Mouse (Mus musculus): Measurements from ENCODE around the gene Zmynd8. TPM values are rescaled to one million over a fixed set of nuclear protein-coding genes. Genes with fewer than 3 reads are reported as not detected.
A peak's percentile ranks its signal among the peaks of the same experiment; 100 is the strongest.

The Zmynd8 gene
- 41.9 and 52.9 TPM in 2 replicates for polyA plus RNA-seq (2014; fragmentation: Nextera tagmentation; extraction: Ambion mirVana)

DNA sequence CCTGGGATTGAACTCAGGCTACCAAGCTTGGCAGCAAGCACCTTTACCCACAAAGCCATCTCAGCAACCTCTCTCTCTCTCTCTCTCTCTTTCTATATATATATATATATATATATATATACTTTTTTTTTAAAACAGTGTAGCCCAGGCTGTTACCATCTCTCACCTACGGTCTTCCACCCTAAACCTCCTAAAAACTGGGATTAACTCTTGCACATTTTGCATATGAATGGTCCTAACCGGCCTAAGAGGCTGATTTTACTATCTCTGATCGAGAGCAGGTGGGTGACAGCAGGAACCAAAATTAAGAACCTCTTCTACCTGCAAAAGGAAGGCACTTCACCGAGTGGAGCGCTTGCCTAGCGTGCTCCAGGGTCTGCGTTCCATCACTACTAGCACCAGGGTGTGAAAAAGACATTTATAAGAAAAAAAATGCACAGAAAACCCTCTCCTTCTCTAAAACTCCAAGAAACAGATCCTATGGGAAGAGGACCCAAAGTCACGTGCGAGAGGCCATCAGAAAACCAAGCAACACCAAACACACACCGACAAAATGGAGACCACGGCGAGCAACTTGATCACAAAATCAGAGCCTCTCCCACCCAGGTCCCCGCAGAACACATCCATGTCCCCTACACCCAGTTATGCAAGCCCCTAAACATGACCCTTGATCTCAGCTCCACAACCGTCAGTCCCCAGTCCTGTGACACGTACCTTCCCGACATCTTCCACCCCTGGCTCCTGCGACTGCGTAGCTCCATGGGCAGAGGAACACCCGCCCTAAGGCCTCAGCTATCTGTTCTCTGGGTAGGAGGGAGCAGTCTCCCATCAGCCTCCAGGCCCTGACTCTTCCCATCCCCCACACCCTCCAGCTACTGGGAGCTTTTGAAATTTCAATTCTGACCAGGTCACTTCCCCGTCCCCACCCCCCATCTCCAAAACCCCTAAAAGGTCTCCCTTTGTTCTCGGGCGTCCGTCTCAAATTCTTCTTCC is at the start of gene Zmynd8:
TSS of gene Zmynd8 (minus strand) at position 815 of the 993 bp plus-strand sequence.
- peak within 1 kb of the TSS; percentile 60; the same call in 1 of the 2 replicates for H3K27ac ChIP-seq (ENCODE audit: low read depth, low read length)
- no peak for ATAC-seq (ENCODE audit: low FRiP score)

GRCm38 (mm10) chr2:165948007-165948406 is 49.2 kb upstream of the Zmynd8 start:
- no peak overlapping the region for H3K4me2 ChIP-seq (replicated peaks; ENCODE audit: low read depth, low read length)
- H3K9me3 ChIP-seq (ENCODE audit: control insufficient read depth, low read length) = no peaks in the 10 kb centered on the region
- no peaks in the 10 kb centered on the region for H3K4me1 ChIP-seq (replicated peaks; ENCODE audit: control insufficient read depth, insufficient read depth, low read length)
- 88% methylated on average over 1 of the region's 1 CpGs for WGBS
- no peak for DNase-seq (ENCODE audit: low spot score)
- no peaks in the 10 kb centered on the region for H3K36me3 ChIP-seq (ENCODE audit: control insufficient read depth, insufficient read depth, low read length)
- no peak overlapping the region for H3K4me3 ChIP-seq (ENCODE audit: low read depth, low read length)
- H3K9ac ChIP-seq (ENCODE audit: low read depth, low read length) = no peak overlapping the region
- no peaks in the 10 kb centered on the region for H3K27me3 ChIP-seq (ENCODE audit: control insufficient read depth, insufficient read depth, low read length)
- no peak for ATAC-seq (ENCODE audit: low FRiP score)
- H3K27ac ChIP-seq (ENCODE audit: low read depth, low read length) = no peak overlapping the region

More for the DNA sequence above, at the start of gene Zmynd8:
- peak within 1 kb of the TSS; percentile 31; the same call in 1 of the 2 replicates for H3K9ac ChIP-seq (ENCODE audit: low read depth, low read length)
- no peaks in the 10 kb centered on the region; the same call in none of the 2 replicates for H3K4me1 ChIP-seq (replicated peaks; ENCODE audit: control insufficient read depth, insufficient read depth, low read length)
- peak within 1 kb of the TSS; percentile 16; the same call in 1 of the 2 replicates for H3K4me3 ChIP-seq (ENCODE audit: low read depth, low read length)
- H3K4me2 ChIP-seq (replicated peaks; ENCODE audit: low read depth, low read length) = no peak within 1 kb of the TSS; the same call in none of the 2 replicates
- no peaks in the 10 kb centered on the region for H3K9me3 ChIP-seq (ENCODE audit: control insufficient read depth, low read length)
- no peaks in the 10 kb centered on the region for H3K27me3 ChIP-seq (ENCODE audit: control insufficient read depth, insufficient read depth, low read length)
- peak; percentile 72 for DNase-seq (ENCODE audit: low spot score)
- H3K36me3 ChIP-seq (ENCODE audit: control insufficient read depth, insufficient read depth, low read length) = no peaks in the 10 kb centered on the region
- WGBS = 13% methylated on average over 23 of the region's 23 CpGs

GRCm38 (mm10) chr2:165946046-165946564 is 47.3 kb upstream of the Zmynd8 start:
- no peak overlapping the region for H3K4me2 ChIP-seq (replicated peaks; ENCODE audit: low read depth, low read length)
- H3K4me1 ChIP-seq (replicated peaks; ENCODE audit: control insufficient read depth, insufficient read depth, low read length) = no peaks in the 10 kb centered on the region
- 91% methylated on average over 1 of the region's 1 CpGs for WGBS
- no peaks in the 10 kb centered on the region for H3K27me3 ChIP-seq (ENCODE audit: control insufficient read depth, insufficient read depth, low read length)
- no peaks in the 10 kb centered on the region for H3K36me3 ChIP-seq (ENCODE audit: control insufficient read depth, insufficient read depth, low read length)
- H3K4me3 ChIP-seq (ENCODE audit: low read depth, low read length) = no peak overlapping the region
- H3K9ac ChIP-seq (ENCODE audit: low read depth, low read length) = no peak overlapping the region
- DNase-seq (ENCODE audit: low spot score) (no peak), ATAC-seq (ENCODE audit: low FRiP score) (no peak)
- H3K27ac ChIP-seq (ENCODE audit: low read depth, low read length) = no peak overlapping the region
- no peaks in the 10 kb centered on the region for H3K9me3 ChIP-seq (ENCODE audit: control insufficient read depth, low read length)

DNA sequence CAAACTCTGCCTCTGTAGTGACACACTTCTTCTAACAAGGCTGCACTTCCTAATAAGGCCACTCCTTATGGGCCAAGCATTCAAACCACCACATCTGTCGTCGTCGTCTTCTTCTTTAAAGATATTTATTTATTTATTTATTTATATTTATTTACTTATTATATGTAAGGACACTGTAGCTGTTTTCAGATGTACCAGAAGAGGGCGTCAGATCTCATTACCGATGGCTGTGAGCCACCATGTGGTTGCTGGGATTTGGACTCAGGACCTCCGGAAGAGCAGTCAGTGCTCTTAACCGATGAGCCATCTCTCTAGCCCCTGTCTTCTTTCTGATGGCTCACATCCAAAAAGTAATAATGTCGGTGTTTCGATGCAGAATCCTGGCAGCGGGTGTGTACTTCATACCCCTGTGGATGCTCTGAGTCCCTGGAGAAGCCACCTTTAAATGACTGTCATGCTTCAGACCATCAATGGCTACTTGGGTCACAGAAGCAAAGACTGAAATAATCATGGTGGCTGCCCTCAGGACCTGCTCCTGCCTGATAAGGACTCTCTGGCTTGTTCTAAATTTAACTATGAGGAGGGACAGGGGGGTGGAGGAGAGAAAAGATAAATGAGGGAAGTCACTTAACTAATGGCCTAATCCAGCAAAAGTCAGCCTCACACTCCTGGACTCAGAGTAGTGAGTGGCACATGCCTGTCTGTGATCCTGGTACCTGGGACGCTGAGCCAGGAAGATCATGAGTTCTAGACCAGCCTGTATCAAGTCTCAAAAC is 45.9 kb upstream of the Zmynd8 start:
- Histone ChIP-seq H3K36me3 (ENCODE audit: control insufficient read depth, insufficient read depth, low read length) (no peaks in the 10 kb centered on the region), H3K4me2 (replicated peaks; ENCODE audit: low read depth, low read length) (no peak overlapping the region), H3K27ac (ENCODE audit: low read depth, low read length) (no peak overlapping the region), H3K27me3 (ENCODE audit: control insufficient read depth, insufficient read depth, low read length) (no peaks in the 10 kb centered on the region), H3K4me1 (replicated peaks; ENCODE audit: control insufficient read depth, insufficient read depth, low read length) (no peaks in the 10 kb centered on the region), H3K4me3 (ENCODE audit: low read depth, low read length) (no peak overlapping the region), H3K9me3 (ENCODE audit: control insufficient read depth, low read length) (no peaks in the 10 kb centered on the region), H3K9ac (ENCODE audit: low read depth, low read length) (no peak overlapping the region)
- no peak for ATAC-seq (ENCODE audit: low FRiP score)
- 82% methylated on average over 11 of the region's 11 CpGs for WGBS
- no peak for DNase-seq (ENCODE audit: low spot score)

- Histone ChIP-seq H3K27ac (ENCODE audit: low read depth, low read length) (no peak overlapping the region), H3K9me3 (ENCODE audit: control insufficient read depth, low read length) (no peaks in the 10 kb centered on the region), H3K4me3 (ENCODE audit: low read depth, low read length) (no peak overlapping the region), H3K4me1 (replicated peaks; ENCODE audit: control insufficient read depth, insufficient read depth, low read length) (no peaks in the 10 kb centered on the region), H3K4me2 (replicated peaks; ENCODE audit: low read depth, low read length) (no peak overlapping the region), H3K9ac (ENCODE audit: low read depth, low read length) (no peak overlapping the region), H3K36me3 (ENCODE audit: control insufficient read depth, insufficient read depth, low read length) (no peaks in the 10 kb centered on the region), H3K27me3 (ENCODE audit: control insufficient read depth, insufficient read depth, low read length) (no peaks in the 10 kb centered on the region)
- WGBS = 100% methylated on average over 2 of the region's 2 CpGs
- DNase-seq (ENCODE audit: low spot score) (no peak), ATAC-seq (ENCODE audit: low FRiP score) (no peak)
These were observed 44.3 kb upstream of the Zmynd8 start for GRCm38 (mm10) chr2:165943113-165943512.

DNA sequence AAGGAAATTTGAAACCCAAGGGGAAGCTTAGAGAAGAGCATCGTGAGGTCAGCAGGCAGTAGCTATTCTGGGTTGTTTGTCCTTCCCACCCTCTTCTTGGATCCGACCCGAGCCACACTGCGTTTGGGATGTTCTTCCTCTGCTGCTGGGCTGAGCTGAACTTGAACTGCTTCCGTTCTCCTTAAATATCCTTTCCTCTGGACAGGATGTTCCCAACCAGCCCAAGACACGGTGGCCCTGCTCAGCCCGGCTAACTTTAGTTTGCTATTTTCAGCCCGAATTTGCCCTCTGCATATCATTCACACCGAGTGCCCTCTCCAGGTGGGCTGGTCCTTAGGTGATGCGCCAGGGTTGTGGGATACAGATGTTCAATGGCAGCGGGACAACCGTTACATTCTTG is 37.3 kb upstream of the Zmynd8 start:
- Histone ChIP-seq H3K36me3 (ENCODE audit: control insufficient read depth, insufficient read depth, low read length) (no peaks in the 10 kb centered on the region), H3K4me2 (replicated peaks; ENCODE audit: low read depth, low read length) (no peak overlapping the region), H3K4me3 (ENCODE audit: low read depth, low read length) (no peak overlapping the region), H3K9ac (ENCODE audit: low read depth, low read length) (no peak overlapping the region), H3K27me3 (ENCODE audit: control insufficient read depth, insufficient read depth, low read length) (no peaks in the 10 kb centered on the region), H3K27ac (ENCODE audit: low read depth, low read length) (no peak overlapping the region), H3K9me3 (ENCODE audit: control insufficient read depth, low read length) (no peaks in the 10 kb centered on the region), H3K4me1 (replicated peaks; ENCODE audit: control insufficient read depth, insufficient read depth, low read length) (no peaks in the 10 kb centered on the region)
- ATAC-seq (ENCODE audit: low FRiP score) (no peak), DNase-seq (ENCODE audit: low spot score) (no peak)
- WGBS = 70% methylated on average over 12 of the region's 12 CpGs

DNA sequence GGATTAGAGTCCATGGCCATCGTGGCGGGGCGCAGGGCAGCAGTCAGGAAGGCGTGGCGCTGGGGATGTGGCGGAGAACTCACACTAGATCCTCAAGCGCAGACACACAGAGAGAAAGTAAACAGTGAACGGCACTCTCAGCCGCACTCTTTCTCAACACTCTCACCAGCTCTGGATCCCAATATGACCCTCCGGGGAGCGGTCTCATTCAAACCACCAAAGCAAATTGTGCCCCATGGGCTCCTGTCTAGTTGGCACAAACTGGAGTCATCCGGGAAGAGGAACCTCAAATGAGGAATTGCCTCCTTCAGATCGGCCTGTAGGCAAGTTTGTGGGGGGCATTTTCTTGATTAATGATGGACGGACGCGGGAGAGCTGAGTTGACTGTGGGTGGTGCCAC is 28.9 kb upstream of the Zmynd8 start:
- Histone ChIP-seq H3K27ac (ENCODE audit: low read depth, low read length) (no peak overlapping the region), H3K4me3 (ENCODE audit: low read depth, low read length) (no peak overlapping the region), H3K4me1 (replicated peaks; ENCODE audit: control insufficient read depth, insufficient read depth, low read length) (no peaks in the 10 kb centered on the region), H3K9me3 (ENCODE audit: control insufficient read depth, low read length) (no peaks in the 10 kb centered on the region), H3K9ac (ENCODE audit: low read depth, low read length) (no peak overlapping the region), H3K27me3 (ENCODE audit: control insufficient read depth, insufficient read depth, low read length) (no peaks in the 10 kb centered on the region), H3K36me3 (ENCODE audit: control insufficient read depth, insufficient read depth, low read length) (no peaks in the 10 kb centered on the region), H3K4me2 (replicated peaks; ENCODE audit: low read depth, low read length) (no peak overlapping the region)
- ATAC-seq (ENCODE audit: low FRiP score) (no peak), DNase-seq (ENCODE audit: low spot score) (no peak)
- 94% methylated on average over 16 of the region's 16 CpGs for WGBS

DNA sequence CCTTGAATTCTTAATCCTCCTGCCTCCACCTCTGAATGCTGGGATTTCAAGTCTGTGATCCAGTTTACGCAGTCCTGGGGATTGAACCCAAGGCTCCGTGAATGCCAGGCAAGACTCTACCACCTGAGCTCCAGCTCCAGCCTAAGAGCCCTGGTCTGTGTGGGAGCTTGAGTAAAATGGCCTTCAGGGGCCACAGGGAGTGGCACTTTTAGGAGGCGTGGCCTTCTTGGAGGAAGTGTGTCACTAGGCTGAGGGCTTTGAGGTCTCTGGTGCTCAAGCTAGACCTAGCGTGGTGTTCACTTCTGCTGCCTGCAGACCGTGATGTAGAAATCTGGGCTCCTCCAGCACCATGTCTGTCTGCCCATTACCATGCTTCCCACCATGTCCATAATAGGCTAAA is 27.4 kb upstream of the Zmynd8 start:
- DNase-seq (ENCODE audit: low spot score) (no peak), ATAC-seq (ENCODE audit: low FRiP score) (no peak)
- WGBS = 93% methylated on average over 5 of the region's 5 CpGs
- Histone ChIP-seq H3K4me2 (replicated peaks; ENCODE audit: low read depth, low read length) (no peak overlapping the region), H3K9me3 (ENCODE audit: control insufficient read depth, low read length) (no peaks in the 10 kb centered on the region), H3K27ac (ENCODE audit: low read depth, low read length) (no peak overlapping the region), H3K27me3 (ENCODE audit: control insufficient read depth, insufficient read depth, low read length) (no peaks in the 10 kb centered on the region), H3K9ac (ENCODE audit: low read depth, low read length) (no peak overlapping the region), H3K36me3 (ENCODE audit: control insufficient read depth, insufficient read depth, low read length) (no peaks in the 10 kb centered on the region), H3K4me3 (ENCODE audit: low read depth, low read length) (no peak overlapping the region), H3K4me1 (replicated peaks; ENCODE audit: control insufficient read depth, insufficient read depth, low read length) (no peaks in the 10 kb centered on the region)
